Mouse (Mus musculus): ENCODE measurements around the gene Dyrk4. TPM values are rescaled to one million over a fixed set of nuclear protein-coding genes. Genes with fewer than 3 reads are reported as not detected.

Dyrk4 gene
- 0.05 and 0.18 TPM in 2 replicates for polyA plus RNA-seq (2012; rRNA removed)

GRCm38 (mm10) chr6:126921111-126921881, at the start of gene Dyrk4:
Gene Dyrk4 (minus strand): TSS chr6:126921839.

GRCm38 (mm10) chr6:126939487-126940171, 18.0 kb upstream of the Dyrk4 start, which contains the start of the genes Rad51ap1 and D6Wsu163e:
Gene Rad51ap1 (minus strand): TSS chr6:126939587.
Gene D6Wsu163e (plus strand): TSS chr6:126939962.

GRCm38 (mm10) chr6:126852881-126853280, 68.8 kb downstream of the Dyrk4 start, which contains the start of gene Akap3:
Gene Akap3 (plus strand): TSS chr6:126853098.

GRCm38 (mm10) chr6:126848712-126849704, 72.6 kb downstream of the Dyrk4 start, which contains the start of gene Ndufa9:
Gene Ndufa9 (minus strand): TSS chr6:126849136.

Other genes starting within 250 kb of the Dyrk4 start
- 7.4 and 10.4 TPM in 2 replicates for gene Kcna6, start 181.2 kb downstream of the Dyrk4 start, polyA plus RNA-seq (2012; rRNA removed)
- 99.2 and 103 TPM in 2 replicates for gene Ndufa9, start 72.7 kb downstream of the Dyrk4 start, polyA plus RNA-seq (2012; rRNA removed)
- 0.16 TPM in 2 replicates for gene Akap3, start 68.7 kb downstream of the Dyrk4 start, polyA plus RNA-seq (2012; rRNA removed)
- gene Rad51ap1, start 17.7 kb upstream of the Dyrk4 start, polyA plus RNA-seq (2012; rRNA removed): 30.5 and 35.7 TPM in 2 replicates
- 20.7 and 22.8 TPM in 2 replicates for gene D6Wsu163e, start 18.1 kb upstream of the Dyrk4 start, polyA plus RNA-seq (2012; rRNA removed)
- gene Fgf6, start 93.7 kb upstream of the Dyrk4 start, polyA plus RNA-seq (2012; rRNA removed): 0.39 TPM in 1 of 2 replicates, not detected in the other
- gene Fgf23, start 151.1 kb upstream of the Dyrk4 start, polyA plus RNA-seq (2012; rRNA removed): 0.51 and 0.53 TPM in 2 replicates
- gene Tigar, start 187.7 kb upstream of the Dyrk4 start, polyA plus RNA-seq (2012; rRNA removed): 11.9 and 14.1 TPM in 2 replicates
- 114 and 176 TPM in 2 replicates for gene Ccnd2, start 230.4 kb upstream of the Dyrk4 start, polyA plus RNA-seq (2012; rRNA removed)